Mouse (Mus musculus) heart, postnatal 0 days (tissue): ENCODE data around the gene Cysltr1. TPM values are rescaled to one million over a fixed set of nuclear protein-coding genes. Genes with fewer than 3 reads are reported as not detected.

ENCODE experiments used
- ATAC-seq: fragments of 200-750 bp; cut with Nextera tagmentation; 2 replicates; pipeline ENCODE4 v1.8.0; 2017; ENCODE audit warnings: low read depth, moderate number of reproducible peaks, moderate library complexity; ENCODE audit not compliant: insufficient read depth
- DNase-seq: peaks from one replicate; pipeline ENCODE4 v3.0.0-alpha.2; 2016; ENCODE audit warnings: low spot score
- H3K27ac ChIP-seq: fragments of 300-500 bp; sonication (generic); 2 replicates; pipeline ENCODE4 v1.5.1; 2014; ENCODE audit warnings: low read depth, mild to moderate bottlenecking
- H3K27me3 ChIP-seq: fragments of 300-500 bp; sonication (generic); 2 replicates; pipeline ENCODE4 v1.6.1; 2014; ENCODE audit warnings: low read length, mixed read lengths; ENCODE audit not compliant: control insufficient read depth, insufficient read depth
- H3K36me3 ChIP-seq: fragments of 300-500 bp; sonication (generic); replicated peaks from 2 replicates; pipeline ENCODE4 v1.6.1; 2014; ENCODE audit warnings: low read length, mixed read lengths; ENCODE audit not compliant: control insufficient read depth, insufficient read depth
- H3K4me1 ChIP-seq: fragments of 300-500 bp; sonication (generic); 2 replicates; pipeline ENCODE4 v1.6.1; 2014; ENCODE audit warnings: antibody characterized with exemption; ENCODE audit not compliant: control insufficient read depth, insufficient read depth
- H3K4me2 ChIP-seq: fragments of 300-500 bp; sonication (generic); 2 replicates; pipeline ENCODE4 v1.6.1; 2014; ENCODE audit warnings: low read depth, mild to moderate bottlenecking, low read length, moderate library complexity
- H3K4me3 ChIP-seq: fragments of 300-500 bp; sonication (generic); 2 replicates; pipeline ENCODE4 v1.5.1; 2014; ENCODE audit warnings: low read depth, low read length
- H3K9ac ChIP-seq: fragments of 300-500 bp; sonication (generic); replicated peaks from 2 replicates; pipeline ENCODE4 v1.6.1; 2014; ENCODE audit warnings: low read depth, low read length, mixed read lengths
- H3K9me3 ChIP-seq: fragments of 300-500 bp; sonication (generic); replicated peaks from 2 replicates; pipeline ENCODE4 v1.6.1; 2016; ENCODE audit warnings: low read length; ENCODE audit not compliant: control insufficient read depth
- CTCF ChIP-seq: IDR thresholded peaks from 2 replicates; pipeline ENCODE4 v1.5.1; 2016; ENCODE audit warnings: antibody characterized with exemption, control low read depth, low read depth
- EP300 ChIP-seq: IDR thresholded peaks from 2 replicates; pipeline ENCODE4 v1.6.1; 2016; ENCODE audit warnings: antibody characterized with exemption, low read depth
- WGBS: fragments of 180-500 bp; shearing (Covaris S2); extraction: QIAGEN DNeasy Blood & Tissue Kit; methylation state at CpG from one replicate; pipeline ENCODE4 v1.1.7; 2014; 5-methylcytosine and 5-hydroxymethylcytosine counted together
- polyA plus RNA-seq: library from polyadenylated mRNA; unstranded; fragments of >200 nt; fragmentation: Nextera tagmentation; extraction: Ambion mirVana; gene quantifications from 2 replicates; pipeline ENCODE4 v1.2.1, GENCODE M21; 2015
- total RNA-seq: library from RNA; depleted of rRNA; stranded (reverse); fragments of >200 nt; gene quantifications from 2 replicates; pipeline ENCODE4 v1.2.3, GENCODE M21; 2014; ENCODE audit warnings: low replicate concordance; rRNA removed

Gene Cysltr1
- 0.08 and 0.35 TPM in 2 replicates for total RNA-seq
- 1.5 and 1.7 TPM in 2 replicates for polyA plus RNA-seq

GRCm38 (mm10) chrX:106603386-106603785 lies at the start of gene Cysltr1:
Gene Cysltr1, minus strand, starts transcription at chrX:106603679.
- Histone ChIP-seq H3K4me2 (peak within 1 kb of the TSS; percentile 45), H3K27me3 (no peaks in the 10 kb centered on the region), H3K4me1 (no peaks in the 10 kb centered on the region), H3K4me3 (peak within 1 kb of the TSS; percentile 22; the same call in 1 of the 2 replicates), H3K36me3 (no peaks in the 10 kb centered on the region), H3K9ac (no peak within 1 kb of the TSS), H3K27ac (0 out of 2 replicates have a peak within 1 kb of the TSS, but pooled peaks have one; percentile 3), H3K9me3 (no peaks in the 10 kb centered on the region)
- TF ChIP-seq CTCF (no peak), EP300 (no peak)
- 25% methylated on average over 6 of the region's 6 CpGs for WGBS
- ATAC-seq (no peak), DNase-seq (no peak)

DNA sequence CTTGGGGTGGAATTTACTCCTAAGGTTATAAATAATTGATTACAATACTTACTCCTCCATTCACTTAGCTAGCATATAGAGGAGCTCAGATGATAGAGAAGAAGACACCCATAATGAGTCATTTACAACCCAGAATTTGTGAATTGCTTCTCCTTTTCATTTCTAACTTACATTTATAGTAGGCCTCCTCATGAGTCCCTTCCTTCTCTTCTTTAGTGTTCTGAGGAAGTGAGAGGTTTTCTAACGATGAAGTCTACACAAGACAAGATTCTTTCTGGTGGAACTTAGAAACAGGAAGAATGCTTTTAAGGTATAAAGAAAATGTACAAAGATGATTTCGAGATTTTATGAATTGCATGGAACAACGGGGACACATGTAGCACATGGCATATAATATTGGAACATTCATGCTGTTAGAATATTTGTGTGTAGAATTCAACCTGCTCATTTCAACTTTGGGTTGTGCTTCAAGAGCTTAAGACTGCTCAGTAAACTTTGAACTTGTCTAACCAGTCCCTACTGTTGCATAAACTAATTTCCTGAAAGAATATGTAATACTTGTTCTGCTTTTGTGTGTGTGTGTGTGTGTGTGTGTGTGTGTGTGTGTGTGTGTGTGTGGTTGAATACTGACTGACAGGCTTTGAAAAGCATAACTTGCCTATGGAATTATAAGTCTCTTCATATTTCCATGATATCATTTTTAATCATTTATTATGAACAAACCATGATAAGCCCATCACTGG lies 31.5 kb upstream of the Cysltr1 start:
- no peak for ATAC-seq
- WGBS = 80% methylated on average over 3 of the region's 3 CpGs
- no peak overlapping the region for H3K27ac ChIP-seq

GRCm38 (mm10) chrX:106633543-106633942 lies 30.1 kb upstream of the Cysltr1 start:
- H3K36me3 ChIP-seq = no peaks in the 10 kb centered on the region
- no peaks in the 10 kb centered on the region for H3K4me1 ChIP-seq
- DNase-seq (no peak), ATAC-seq (no peak)
- no peak overlapping the region for H3K27ac ChIP-seq
- H3K9me3 ChIP-seq = no peaks in the 10 kb centered on the region
- no peak overlapping the region for H3K4me3 ChIP-seq
- H3K27me3 ChIP-seq = no peaks in the 10 kb centered on the region
- no peak overlapping the region for H3K4me2 ChIP-seq
- TF ChIP-seq EP300 (no peak), CTCF (no peak)
- H3K9ac ChIP-seq = no peak overlapping the region

More for the DNA sequence above, 31.5 kb upstream of the Cysltr1 start:
- H3K4me1 ChIP-seq = no peaks in the 10 kb centered on the region
- no peak overlapping the region for H3K4me3 ChIP-seq
- DNase-seq = no peak
- H3K9me3 ChIP-seq = no peaks in the 10 kb centered on the region
- no peaks in the 10 kb centered on the region for H3K27me3 ChIP-seq
- no peak overlapping the region for H3K9ac ChIP-seq
- TF ChIP-seq EP300 (no peak), CTCF (no peak)
- no peaks in the 10 kb centered on the region for H3K36me3 ChIP-seq
- no peak overlapping the region for H3K4me2 ChIP-seq

DNA sequence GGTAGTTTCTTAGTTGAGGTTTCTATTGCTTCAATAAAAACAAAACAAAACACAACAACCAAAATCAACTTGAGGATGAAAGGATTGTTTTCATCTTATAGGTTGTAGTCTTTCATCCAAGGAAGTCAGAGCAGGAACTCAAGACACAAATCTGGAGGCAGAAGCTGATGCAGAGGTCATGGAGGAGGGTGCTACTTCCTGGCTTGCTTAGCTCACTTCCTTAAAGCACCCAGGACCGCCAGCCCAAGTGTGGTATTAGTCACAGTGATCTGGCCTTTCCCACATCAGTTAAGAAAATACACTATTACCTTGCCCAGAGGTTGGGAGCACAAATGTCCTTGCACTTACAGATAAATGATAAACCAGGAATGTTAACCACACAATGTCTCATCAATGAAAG lies 25.0 kb upstream of the Cysltr1 start:
- no peaks in the 10 kb centered on the region for H3K27me3 ChIP-seq
- H3K9ac ChIP-seq = no peak overlapping the region
- H3K4me2 ChIP-seq = no peak overlapping the region
- WGBS = 69% methylated on average over 1 of the region's 1 CpGs
- no peaks in the 10 kb centered on the region for H3K36me3 ChIP-seq
- no peak overlapping the region for H3K4me3 ChIP-seq
- H3K4me1 ChIP-seq = no peaks in the 10 kb centered on the region
- no peak for TF ChIP-seq EP300
- TF ChIP-seq CTCF = no peak
- ATAC-seq = no peak
- H3K27ac ChIP-seq = no peak overlapping the region
- no peak for DNase-seq
- H3K9me3 ChIP-seq = no peaks in the 10 kb centered on the region

GRCm38 (mm10) chrX:106623667-106624066 lies 20.2 kb upstream of the Cysltr1 start:
- H3K4me1 ChIP-seq = no peaks in the 10 kb centered on the region
- no peak for DNase-seq
- H3K36me3 ChIP-seq = no peaks in the 10 kb centered on the region
- H3K27ac ChIP-seq = no peak overlapping the region
- H3K9me3 ChIP-seq = no peaks in the 10 kb centered on the region
- WGBS = 40% methylated on average over 3 of the region's 3 CpGs
- H3K4me3 ChIP-seq = no peak overlapping the region
- H3K4me2 ChIP-seq = no peak overlapping the region
- no peak for ATAC-seq
- TF ChIP-seq EP300 (no peak), CTCF (no peak)
- no peaks in the 10 kb centered on the region for H3K27me3 ChIP-seq
- no peak overlapping the region for H3K9ac ChIP-seq
